Mouse (Mus musculus) E14TG2a.4 (cell line): ENCODE data around the gene Chac1.

ENCODE experiments used
- CTCF ChIP-seq: conservative IDR thresholded peaks from 2 replicates; pipeline ENCODE4 v1.5.1; 2014; ENCODE audit warnings: low read length
- NANOG ChIP-seq: IDR thresholded peaks from 2 replicates; pipeline ENCODE4 v1.6.1; 2014; ENCODE audit warnings: borderline replicate concordance, low read length, mixed read lengths
- POU5F1 ChIP-seq: IDR thresholded peaks from 2 replicates; pipeline ENCODE4 v1.6.1; 2014; ENCODE audit warnings: low read length, borderline replicate concordance

GRCm38 (mm10) chr2:119398665-119399064 lies 47.6 kb downstream of the Chac1 start:
- TF ChIP-seq CTCF (no peak), NANOG (no peak), POU5F1 (no peak)
